Mouse (Mus musculus) urinary bladder, postnatal 14 days (tissue): ENCODE measurements around the gene Ripor3.

ENCODE experiments used
- DNase-seq: peaks from one replicate; pipeline ENCODE4 v3.0.0; 2021; ENCODE audit warnings: low spot score

Gene Ripor3

GRCm38 (mm10) chr2:167987640-167988039 is 22.8 kb downstream of the Ripor3 start:
- DNase-seq: peak; percentile 65

- peak; percentile 68 for DNase-seq
These were observed 23.7 kb downstream of the Ripor3 start for GRCm38 (mm10) chr2:167986762-167987161.

GRCm38 (mm10) chr2:167984946-167985345 is 25.5 kb downstream of the Ripor3 start:
- DNase-seq: no peak

- DNase-seq: peak; percentile 33
These were observed 26.0 kb downstream of the Ripor3 start for GRCm38 (mm10) chr2:167984371-167984770.

GRCm38 (mm10) chr2:167982646-167983045 is 27.8 kb downstream of the Ripor3 start:
- peak; percentile 39 for DNase-seq

GRCm38 (mm10) chr2:167980391-167980790 is 30.0 kb downstream of the Ripor3 start:
- DNase-seq: no peak

- DNase-seq: no peak
These were observed 32.1 kb downstream of the Ripor3 start for GRCm38 (mm10) chr2:167978271-167978670.

GRCm38 (mm10) chr2:167975746-167976145 is 34.7 kb downstream of the Ripor3 start:
- no peak for DNase-seq

GRCm38 (mm10) chr2:167972809-167973208 is 37.6 kb downstream of the Ripor3 start:
- no peak for DNase-seq

GRCm38 (mm10) chr2:167972146-167972545 is 38.3 kb downstream of the Ripor3 start:
- DNase-seq: no peak

GRCm38 (mm10) chr2:167969851-167970541 is 40.4 kb downstream of the Ripor3 start:
- no peak for DNase-seq

GRCm38 (mm10) chr2:167968504-167968903 is 41.9 kb downstream of the Ripor3 start:
- DNase-seq: no peak

- no peak for DNase-seq
These were observed 44.5 kb downstream of the Ripor3 start for GRCm38 (mm10) chr2:167965911-167966310.

- no peak for DNase-seq
These were observed 46.1 kb downstream of the Ripor3 start for GRCm38 (mm10) chr2:167964320-167964719.

- no peak for DNase-seq
These were observed 46.6 kb downstream of the Ripor3 start for GRCm38 (mm10) chr2:167963778-167964300.

- DNase-seq: no peak
These were observed 47.2 kb downstream of the Ripor3 start for GRCm38 (mm10) chr2:167963176-167963575.

- DNase-seq: no peak
These were observed 48.1 kb downstream of the Ripor3 start for GRCm38 (mm10) chr2:167962347-167962746.

- no peak for DNase-seq
These were observed 49.8 kb downstream of the Ripor3 start for GRCm38 (mm10) chr2:167960584-167960983.

GRCm38 (mm10) chr2:167959996-167960395 is 50.4 kb downstream of the Ripor3 start:
- no peak for DNase-seq

- no peak for DNase-seq
These were observed 51.0 kb downstream of the Ripor3 start for GRCm38 (mm10) chr2:167959384-167959911.

GRCm38 (mm10) chr2:167958843-167959242 is 51.6 kb downstream of the Ripor3 start:
- peak; percentile 88 for DNase-seq

GRCm38 (mm10) chr2:167958082-167958788 is 52.2 kb downstream of the Ripor3 start:
- peak; percentile 55 for DNase-seq

GRCm38 (mm10) chr2:167957539-167957938 is 52.9 kb downstream of the Ripor3 start:
- no peak for DNase-seq
